Mouse (Mus musculus) stomach, postnatal 0 days (tissue): ENCODE data around the gene Lig1.

Source experiments
- CTCF ChIP-seq: IDR thresholded peaks from 2 replicates; pipeline ENCODE4 v1.5.1; 2016; ENCODE audit warnings: antibody characterized with exemption, low read depth, mild to moderate bottlenecking, moderate library complexity
- EP300 ChIP-seq: optimal IDR thresholded peaks from 2 replicates; pipeline ENCODE3; 2016; ENCODE audit warnings: antibody characterized with exemption

DNA sequence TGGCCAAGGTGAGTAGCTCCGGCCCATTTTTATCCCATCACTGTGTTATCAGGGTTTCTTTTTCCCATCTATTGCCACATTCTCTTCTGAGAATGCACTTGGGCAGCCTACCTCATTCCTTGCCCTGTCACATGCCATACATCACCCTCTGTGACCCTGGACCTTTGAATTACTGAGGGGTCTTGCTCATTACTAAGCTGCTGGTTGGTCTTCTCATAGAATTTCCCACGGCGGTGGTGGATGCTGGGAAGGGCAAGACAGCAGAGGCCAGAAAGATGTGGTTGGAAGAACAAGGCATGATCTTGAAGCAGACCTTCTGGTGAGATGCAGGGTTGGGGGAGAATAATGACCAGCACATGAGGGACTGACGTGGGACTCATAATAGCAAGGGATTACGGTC is 21.7 kb downstream of the Lig1 start:
- TF ChIP-seq CTCF, result no peak
- no peak for TF ChIP-seq EP300
